Mouse (Mus musculus): ENCODE measurements around the gene Lrrc23. TPM values are rescaled to one million over a fixed set of nuclear protein-coding genes. Genes with fewer than 3 reads are reported as not detected.
A peak's percentile ranks its signal among the peaks of the same experiment; 100 is the strongest.

Lrrc23 gene
- polyA plus RNA-seq, 1 experiment: not detected

GRCm38 (mm10) chr6:124745490-124746295 lies 33.8 kb downstream of the Lrrc23 start:
- peak overlapping the region; percentile 17; the same call in 1 of the 2 replicates for H3K27ac ChIP-seq (ENCODE audit: insufficient read depth, low read depth, low read length)
- H3K4me1 ChIP-seq (ENCODE audit: control insufficient read depth, insufficient read depth, low read length): peaks cover 6% of the 10 kb centered on the region
- TF ChIP-seq POLR2A (IDR thresholded peaks at IDR 0.05; ENCODE audit: borderline replicate concordance, low read depth, low read length) (no peak), CTCF (IDR thresholded peaks at IDR 0.05; ENCODE audit: low read depth, low read length) (no peak)
- peak overlapping the region; percentile 66 for H3K4me3 ChIP-seq (ENCODE audit: insufficient read depth, low read length)

- no peak overlapping the region; the same call in 1 of the 2 replicates for H3K27ac ChIP-seq (ENCODE audit: insufficient read depth, low read depth, low read length)
- H3K4me3 ChIP-seq (ENCODE audit: insufficient read depth, low read length): peak overlapping the region; percentile 66
- TF ChIP-seq POLR2A (IDR thresholded peaks at IDR 0.05; ENCODE audit: borderline replicate concordance, low read depth, low read length) (no peak), CTCF (IDR thresholded peaks at IDR 0.05; ENCODE audit: low read depth, low read length) (no peak)
- H3K4me1 ChIP-seq (ENCODE audit: control insufficient read depth, insufficient read depth, low read length): peaks cover 9% of the 10 kb centered on the region
Measured at GRCm38 (mm10) chr6:124744755-124745321, 34.7 kb downstream of the Lrrc23 start.

GRCm38 (mm10) chr6:124743647-124744046 lies 35.9 kb downstream of the Lrrc23 start:
- peaks cover 21% of the 10 kb centered on the region for H3K4me1 ChIP-seq (ENCODE audit: control insufficient read depth, insufficient read depth, low read length)
- H3K27ac ChIP-seq (ENCODE audit: insufficient read depth, low read depth, low read length): no peak overlapping the region
- H3K4me3 ChIP-seq (ENCODE audit: insufficient read depth, low read length): no peak overlapping the region
- TF ChIP-seq CTCF (IDR thresholded peaks at IDR 0.05; ENCODE audit: low read depth, low read length) (no peak), POLR2A (IDR thresholded peaks at IDR 0.05; ENCODE audit: borderline replicate concordance, low read depth, low read length) (no peak)

GRCm38 (mm10) chr6:124742839-124743514 lies 36.5 kb downstream of the Lrrc23 start:
- Histone ChIP-seq H3K4me3 (ENCODE audit: insufficient read depth, low read length) (no peak overlapping the region), H3K4me1 (ENCODE audit: control insufficient read depth, insufficient read depth, low read length) (peaks cover 24% of the 10 kb centered on the region), H3K27ac (ENCODE audit: insufficient read depth, low read depth, low read length) (no peak overlapping the region)
- TF ChIP-seq POLR2A (IDR thresholded peaks at IDR 0.05; ENCODE audit: borderline replicate concordance, low read depth, low read length): no peak
- no peak for TF ChIP-seq CTCF (IDR thresholded peaks at IDR 0.05; ENCODE audit: low read depth, low read length)

GRCm38 (mm10) chr6:124741842-124742241 lies 37.7 kb downstream of the Lrrc23 start:
- H3K4me1 ChIP-seq (ENCODE audit: control insufficient read depth, insufficient read depth, low read length): peaks cover 31% of the 10 kb centered on the region
- H3K27ac ChIP-seq (ENCODE audit: insufficient read depth, low read depth, low read length): peak overlapping the region; percentile 98
- TF ChIP-seq POLR2A (IDR thresholded peaks at IDR 0.05; ENCODE audit: borderline replicate concordance, low read depth, low read length): no peak
- no peak for TF ChIP-seq CTCF (IDR thresholded peaks at IDR 0.05; ENCODE audit: low read depth, low read length)
- peak overlapping the region; percentile 51 for H3K4me3 ChIP-seq (ENCODE audit: insufficient read depth, low read length)

GRCm38 (mm10) chr6:124740888-124741761 lies 38.4 kb downstream of the Lrrc23 start, which contains the start of gene Grcc10:
Grcc10 (minus strand) TSS chr6:124741374.
- Histone ChIP-seq H3K4me3 (ENCODE audit: insufficient read depth, low read length) (peak within 1 kb of the TSS; percentile 64), H3K4me1 (ENCODE audit: control insufficient read depth, insufficient read depth, low read length) (peaks cover 31% of the 10 kb centered on the region), H3K27ac (ENCODE audit: insufficient read depth, low read depth, low read length) (peak within 1 kb of the TSS; percentile 98)
- TF ChIP-seq CTCF (IDR thresholded peaks at IDR 0.05; ENCODE audit: low read depth, low read length): no peak
- TF ChIP-seq POLR2A (IDR thresholded peaks at IDR 0.05; ENCODE audit: borderline replicate concordance, low read depth, low read length): peak; percentile 96

- Histone ChIP-seq H3K4me3 (ENCODE audit: insufficient read depth, low read length) (peak overlapping the region; percentile 64), H3K27ac (ENCODE audit: insufficient read depth, low read depth, low read length) (peak overlapping the region; percentile 98), H3K4me1 (ENCODE audit: control insufficient read depth, insufficient read depth, low read length) (peaks cover 31% of the 10 kb centered on the region)
- no peak for TF ChIP-seq POLR2A (IDR thresholded peaks at IDR 0.05; ENCODE audit: borderline replicate concordance, low read depth, low read length)
- TF ChIP-seq CTCF (IDR thresholded peaks at IDR 0.05; ENCODE audit: low read depth, low read length): peak; percentile 57; the same call in 1 of the 2 replicates
Measured at GRCm38 (mm10) chr6:124740211-124740887, 39.2 kb downstream of the Lrrc23 start.

GRCm38 (mm10) chr6:124739231-124739796 lies 40.2 kb downstream of the Lrrc23 start:
- Histone ChIP-seq H3K4me3 (ENCODE audit: insufficient read depth, low read length) (peak overlapping the region; percentile 36; the same call in 1 of the 2 replicates), H3K4me1 (ENCODE audit: control insufficient read depth, insufficient read depth, low read length) (peaks cover 33% of the 10 kb centered on the region), H3K27ac (ENCODE audit: insufficient read depth, low read depth, low read length) (peak overlapping the region; percentile 61)
- TF ChIP-seq CTCF (IDR thresholded peaks at IDR 0.05; ENCODE audit: low read depth, low read length) (no peak), POLR2A (IDR thresholded peaks at IDR 0.05; ENCODE audit: borderline replicate concordance, low read depth, low read length) (no peak)
